Mouse (Mus musculus) T-helper 1 cell (primary cell): ENCODE data around the gene Hoxb1.

ENCODE experiments used
- in situ Hi-C: fragments of 300-600 bp; cut with MboI, MseI; formaldehyde crosslinking; loops from one replicate; pipeline ENCODE4 v1.15.1; 2025; ENCODE audit warnings: high pct_unique_total_duplicates

The Hoxb1 gene

DNA sequence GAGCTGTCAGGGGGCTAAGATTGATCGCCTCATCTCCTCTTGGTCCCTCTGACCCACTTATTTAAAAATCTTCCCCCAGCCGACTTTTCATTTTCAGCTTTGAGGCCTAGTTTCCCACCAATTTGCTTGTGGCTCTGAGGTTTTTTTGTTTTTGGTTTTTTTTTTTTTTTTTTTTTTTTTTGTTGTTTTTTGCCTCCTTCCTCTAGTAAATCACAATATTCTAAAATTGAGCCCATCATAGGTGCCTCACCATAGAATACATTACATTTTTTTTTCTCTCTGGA lies 15.3 kb upstream of the Hoxb1 start, which contains the start of gene Hoxb2:
Gene Hoxb2 (plus strand): TSS at position 185 of the 284 bp plus-strand sequence.
- in situ Hi-C loops, result no loop called here

DNA sequence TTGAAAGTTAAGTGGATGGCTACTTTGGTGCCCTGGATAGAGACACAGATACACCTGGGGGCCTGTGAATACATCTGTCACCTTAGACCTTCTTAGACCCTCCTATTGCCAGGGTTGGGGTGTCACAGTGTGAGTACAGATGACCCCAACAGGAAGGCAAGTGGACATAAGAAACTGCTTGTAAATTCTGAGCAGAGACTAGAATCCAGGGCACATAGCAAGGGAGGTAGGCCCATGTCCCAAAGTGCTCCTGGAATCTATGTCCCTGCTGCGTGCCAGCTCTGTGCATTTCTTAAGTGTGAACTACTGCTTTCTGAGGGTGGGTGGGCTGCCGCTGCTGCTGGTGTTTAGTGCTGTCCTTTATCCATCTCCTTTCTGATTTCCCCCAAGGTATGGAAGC lies 14.8 kb upstream of the Hoxb1 start:
- in situ Hi-C loops, result no loop called here

DNA sequence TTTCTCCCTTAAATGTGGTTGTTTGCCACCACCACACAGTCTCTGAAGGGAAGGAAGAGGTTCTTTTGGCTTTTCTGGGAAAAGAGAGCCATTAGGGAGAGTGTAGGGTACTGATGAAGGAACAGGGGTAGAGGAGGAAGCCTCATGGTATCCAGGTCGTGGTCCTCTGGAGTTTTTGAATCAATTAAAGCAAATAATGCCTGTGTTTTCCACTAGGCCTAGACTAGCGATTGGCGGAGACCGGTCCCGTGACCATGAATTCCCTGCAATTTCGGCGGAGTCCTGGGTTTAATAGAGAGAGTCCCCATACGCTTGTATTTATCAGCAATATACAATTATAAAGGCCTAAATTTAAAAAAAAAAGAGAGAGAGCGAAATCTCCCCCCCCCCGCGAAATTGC lies 14.2 kb upstream of the Hoxb1 start:
- in situ Hi-C loops, result no loop called here

DNA sequence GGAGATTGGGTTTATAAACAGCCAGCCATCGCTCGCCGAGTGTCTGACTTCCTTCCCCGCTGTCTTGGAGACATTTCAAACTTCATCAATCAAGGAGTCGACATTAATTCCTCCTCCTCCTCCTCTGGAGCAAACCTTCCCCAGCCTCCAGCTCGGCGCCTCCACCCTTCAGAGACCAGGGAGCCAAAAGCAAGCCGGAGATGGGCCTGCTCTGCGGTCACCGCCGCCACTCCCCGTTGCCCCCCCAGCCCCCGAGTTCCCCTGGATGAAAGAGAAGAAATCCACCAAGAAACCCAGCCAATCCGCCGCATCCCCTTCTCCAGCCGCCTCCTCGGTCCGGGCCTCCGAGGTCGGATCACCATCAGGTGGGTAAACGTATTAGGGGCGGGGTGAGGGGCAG lies 13.7 kb upstream of the Hoxb1 start:
- in situ Hi-C loops, result no loop called here

DNA sequence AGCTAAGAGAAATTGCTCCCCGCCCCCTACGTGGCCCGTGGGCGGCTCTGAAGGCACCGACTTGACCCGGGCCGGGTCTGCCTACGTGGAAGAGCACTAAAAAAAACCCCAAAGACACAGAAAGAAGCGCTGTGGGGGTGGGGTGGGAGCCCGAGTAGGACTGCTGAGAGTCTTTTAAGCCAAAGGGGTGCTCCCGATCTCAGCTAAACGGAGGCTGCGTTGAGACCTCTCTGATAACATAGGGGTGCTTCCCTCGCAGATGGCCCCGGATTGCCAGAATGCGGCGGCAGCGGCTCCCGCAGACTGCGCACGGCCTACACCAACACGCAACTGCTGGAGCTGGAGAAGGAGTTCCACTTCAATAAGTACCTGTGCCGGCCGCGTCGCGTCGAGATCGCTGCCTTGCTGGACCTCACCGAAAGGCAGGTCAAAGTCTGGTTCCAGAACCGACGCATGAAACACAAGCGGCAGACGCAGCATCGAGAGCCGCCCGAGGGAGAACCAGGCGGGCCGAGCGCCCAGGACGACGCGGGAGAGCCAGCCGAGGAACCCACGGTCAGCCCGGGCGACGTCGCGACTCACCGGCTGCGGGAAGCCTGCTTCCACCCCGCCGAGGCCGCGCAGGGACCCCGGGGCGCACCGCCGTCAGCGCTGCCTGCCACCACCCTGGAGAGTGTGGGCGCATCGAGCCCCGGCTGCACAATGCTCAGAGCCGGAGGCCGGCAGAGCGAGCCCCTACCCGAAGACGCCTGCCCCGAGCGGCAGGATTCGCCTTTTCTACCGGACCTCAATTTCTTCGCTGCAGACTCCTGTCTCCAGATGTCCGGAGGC lies 12.6 kb upstream of the Hoxb1 start:
- in situ Hi-C loops, result no loop called here

DNA sequence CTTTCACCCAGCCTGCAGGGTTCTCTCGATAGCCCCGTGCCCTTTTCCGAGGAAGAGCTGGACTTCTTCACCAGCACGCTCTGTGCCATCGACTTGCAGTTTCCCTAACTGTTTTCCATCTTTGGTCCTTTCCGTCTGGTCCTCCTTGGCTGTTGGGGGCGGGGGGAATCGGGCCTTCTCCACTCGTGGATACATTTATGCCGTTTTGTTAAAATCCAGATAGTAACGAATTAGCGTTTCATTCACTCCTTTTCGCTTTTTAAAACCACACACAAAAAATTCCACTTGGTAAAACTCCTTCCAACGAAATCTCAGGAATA lies 12.1 kb upstream of the Hoxb1 start:
- in situ Hi-C loops, result no loop called here

DNA sequence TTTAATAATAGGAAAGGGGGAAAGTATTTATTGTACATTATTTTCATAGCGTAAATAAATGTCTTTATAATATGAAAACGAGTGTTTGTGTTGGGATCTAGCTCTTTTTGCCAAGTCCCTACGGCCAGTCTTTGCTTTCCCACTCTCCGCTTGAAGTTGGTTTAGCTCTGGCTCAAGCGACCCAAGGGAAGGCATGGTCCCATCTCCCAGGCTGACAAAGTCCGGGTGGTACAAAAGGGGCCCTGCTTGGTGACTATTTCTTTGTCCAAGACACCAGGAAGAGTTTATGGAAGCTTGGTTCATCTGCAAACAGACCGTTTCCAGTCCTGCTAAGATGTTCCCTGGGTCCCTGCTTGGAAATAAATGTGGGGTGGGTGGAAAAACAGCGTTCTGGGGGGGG lies 11.6 kb upstream of the Hoxb1 start:
- in situ Hi-C loops, result no loop called here

DNA sequence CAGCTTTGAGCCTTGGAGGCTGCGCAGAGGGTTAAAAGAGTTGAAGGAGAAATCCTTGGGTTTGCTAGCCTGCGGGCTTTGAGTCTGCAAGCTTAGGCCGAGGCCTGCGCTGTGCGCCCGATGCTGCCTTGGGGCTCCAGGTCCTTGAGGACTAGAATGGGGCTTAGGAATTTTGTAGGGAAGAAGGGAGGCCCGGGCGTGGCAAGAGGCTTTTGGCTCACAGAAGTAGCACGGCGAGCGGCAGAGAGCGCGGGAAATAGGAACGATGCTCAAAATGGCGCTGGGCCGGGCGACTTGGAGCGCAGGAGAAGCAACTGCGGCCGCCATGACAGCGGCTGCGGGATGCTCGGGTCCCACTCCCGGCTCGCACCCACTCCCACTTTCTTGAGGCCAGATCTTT lies 11.2 kb upstream of the Hoxb1 start:
- in situ Hi-C loops, result no loop called here

DNA sequence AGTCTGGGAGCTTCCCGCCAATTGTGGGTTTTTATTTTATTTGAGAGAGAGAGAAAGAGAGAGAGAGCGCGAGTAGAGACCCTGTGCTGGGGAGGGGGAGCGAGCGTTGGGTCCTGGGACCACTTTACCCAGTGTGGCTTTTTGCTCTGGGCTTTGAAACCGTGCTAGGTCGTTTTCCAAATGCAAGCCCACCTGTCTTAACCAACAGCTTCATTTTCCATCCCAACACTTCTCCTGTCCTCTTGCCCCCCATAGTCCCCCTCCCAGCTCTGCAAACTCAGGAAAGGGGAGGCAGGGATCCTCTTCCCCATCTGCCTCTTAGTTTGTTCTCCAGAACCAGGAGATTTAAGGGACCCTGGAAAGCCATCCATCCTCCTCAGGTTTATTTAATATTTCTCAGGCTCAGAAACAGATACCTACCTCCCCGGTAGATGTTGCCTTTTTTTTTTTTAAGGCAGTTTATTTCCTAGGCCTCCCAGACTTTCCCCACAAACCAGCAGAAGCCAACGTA lies 10.7 kb upstream of the Hoxb1 start:
- in situ Hi-C loops, result no loop called here

DNA sequence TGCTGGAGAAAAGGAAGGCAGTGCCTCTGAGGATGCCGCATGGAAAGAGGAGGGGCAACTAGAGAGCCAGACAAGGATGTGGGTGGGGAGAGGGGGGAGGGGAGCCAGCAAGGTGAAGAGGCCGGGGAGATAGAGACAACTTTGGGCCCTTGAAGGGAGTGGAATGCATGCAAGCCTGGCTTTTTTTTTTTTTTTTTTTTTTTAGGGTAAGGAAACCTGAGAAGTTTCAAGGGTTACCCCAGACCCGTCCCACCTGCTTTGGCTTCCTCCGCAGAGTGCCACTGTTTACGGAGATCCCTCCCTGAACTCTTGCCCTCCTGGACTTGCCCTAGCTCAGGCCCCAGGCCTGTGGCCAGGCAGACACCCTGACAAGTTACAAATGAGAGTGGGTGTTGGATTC lies 1.7 kb upstream of the Hoxb1 start:
- in situ Hi-C loops, result no loop called here

DNA sequence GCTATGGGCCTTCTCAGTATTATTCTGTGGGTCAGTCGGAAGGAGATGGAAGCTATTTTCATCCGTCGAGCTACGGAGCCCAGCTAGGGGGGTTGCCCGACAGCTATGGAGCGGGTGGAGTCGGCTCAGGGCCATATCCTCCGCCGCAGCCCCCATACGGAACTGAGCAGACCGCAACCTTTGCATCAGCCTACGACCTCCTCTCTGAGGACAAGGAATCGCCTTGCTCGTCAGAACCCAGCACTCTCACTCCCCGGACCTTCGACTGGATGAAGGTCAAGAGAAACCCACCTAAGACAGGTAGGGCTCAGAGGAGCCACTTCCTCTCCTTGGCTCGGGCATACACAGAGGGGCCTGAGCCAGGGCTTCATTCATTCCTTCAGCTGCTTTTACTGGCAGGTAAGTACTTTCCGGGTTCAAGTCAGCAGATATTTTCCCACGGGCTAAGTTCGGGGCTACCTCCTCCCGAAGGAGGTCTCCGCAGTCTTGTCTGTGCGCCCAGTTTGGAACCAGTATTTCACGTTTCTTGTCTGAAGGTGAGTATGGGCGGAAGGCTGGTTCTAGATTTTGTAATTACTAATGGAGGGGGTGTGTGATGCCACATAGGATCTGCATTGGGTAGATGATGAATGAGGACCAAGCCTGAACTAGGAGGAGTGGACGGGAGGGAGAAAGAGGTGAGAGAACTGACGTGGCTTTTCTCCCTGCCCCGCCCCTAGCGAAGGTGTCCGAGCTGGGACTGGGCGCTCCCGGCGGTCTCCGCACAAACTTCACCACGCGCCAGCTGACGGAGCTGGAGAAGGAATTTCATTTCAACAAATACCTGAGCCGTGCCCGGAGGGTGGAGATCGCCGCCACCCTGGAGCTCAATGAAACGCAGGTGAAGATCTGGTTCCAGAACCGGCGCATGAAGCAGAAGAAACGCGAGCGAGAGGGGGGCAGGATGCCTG lies 815 bp downstream of the Hoxb1 start:
- in situ Hi-C loops, result no loop called here

DNA sequence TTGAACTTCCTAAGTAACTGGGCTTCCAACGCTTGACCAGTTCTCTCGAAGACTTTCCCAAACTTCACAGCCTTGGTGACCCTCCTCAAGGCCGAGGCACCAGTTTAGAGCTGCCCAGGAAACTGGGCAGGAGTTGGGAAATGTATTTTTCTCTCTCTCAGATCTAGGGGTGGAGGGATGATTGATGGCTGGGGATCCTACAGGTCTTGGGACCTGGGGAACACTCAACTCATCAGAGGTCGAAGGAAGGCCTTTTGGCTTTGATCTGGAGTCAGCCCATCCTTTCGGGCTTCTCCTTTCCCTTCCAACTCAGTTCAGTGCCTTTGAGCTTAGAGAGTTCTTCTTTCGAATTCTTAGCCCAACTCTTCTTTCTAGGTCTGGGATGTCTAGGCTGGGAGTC lies 1.6 kb downstream of the Hoxb1 start:
- in situ Hi-C loops, result no loop called here

DNA sequence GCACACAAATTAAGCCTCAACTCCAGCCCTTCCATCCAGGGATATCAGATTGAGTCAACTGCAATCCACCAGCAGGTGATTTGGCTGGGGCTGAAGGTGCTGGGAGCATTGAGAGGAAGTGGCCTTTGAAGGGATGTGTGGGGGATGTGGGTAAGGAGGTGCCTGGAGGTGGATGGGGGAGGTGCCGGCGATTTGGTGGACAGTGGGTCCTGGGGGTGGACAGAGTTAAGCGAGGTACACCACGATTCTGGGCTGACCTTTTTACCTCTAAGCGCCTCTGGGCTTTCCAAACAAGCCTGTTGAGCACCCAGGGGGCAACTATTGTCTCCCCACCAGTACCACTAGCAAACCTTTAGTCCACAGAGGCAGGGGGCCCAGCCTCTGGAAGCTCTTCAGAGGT lies 3.1 kb downstream of the Hoxb1 start:
- in situ Hi-C loops, result no loop called here

DNA sequence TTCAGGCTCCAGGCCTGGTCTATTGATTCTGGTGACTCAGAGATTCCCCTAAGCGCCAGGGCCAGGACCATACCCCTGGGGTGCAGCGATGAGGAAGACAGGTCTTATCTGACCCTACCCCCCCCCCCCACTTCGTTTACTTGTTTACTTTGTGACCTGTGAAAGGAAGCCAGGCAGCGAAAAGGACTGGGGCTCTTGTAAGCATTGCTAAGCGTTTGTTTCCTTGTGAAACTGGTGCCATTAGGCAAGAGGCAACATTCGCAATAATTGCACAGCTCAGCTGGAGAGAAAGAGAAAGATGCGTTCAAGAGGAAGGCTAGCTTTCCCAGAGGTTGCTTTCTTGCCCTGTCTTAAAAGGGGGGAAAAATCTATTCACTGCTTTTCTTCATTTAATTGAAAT lies 3.6 kb downstream of the Hoxb1 start:
- in situ Hi-C loops, result no loop called here

DNA sequence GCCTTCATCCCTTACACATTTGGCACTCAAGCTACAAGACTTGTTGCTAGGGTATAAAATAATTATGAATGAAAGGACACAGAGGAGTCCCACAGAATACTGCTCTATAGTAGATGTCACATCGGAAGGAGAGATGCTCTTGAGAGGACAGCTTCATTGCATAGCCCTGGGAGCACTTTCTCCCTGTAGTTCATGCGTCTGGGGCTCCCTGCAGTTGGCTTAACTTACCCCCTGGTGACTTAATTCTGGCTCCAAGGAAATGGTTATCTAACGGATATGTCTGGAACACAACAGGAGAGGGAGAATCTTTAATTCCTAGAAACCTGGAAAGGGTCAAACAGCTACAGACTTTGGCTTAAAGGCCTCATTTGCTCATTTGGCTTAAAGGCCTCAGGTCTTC lies 6.2 kb downstream of the Hoxb1 start:
- in situ Hi-C loops, result loop anchor here (5.0 kb wide), 1 partner anchor 36 kb away; no protein-coding TSS in a partner anchor

DNA sequence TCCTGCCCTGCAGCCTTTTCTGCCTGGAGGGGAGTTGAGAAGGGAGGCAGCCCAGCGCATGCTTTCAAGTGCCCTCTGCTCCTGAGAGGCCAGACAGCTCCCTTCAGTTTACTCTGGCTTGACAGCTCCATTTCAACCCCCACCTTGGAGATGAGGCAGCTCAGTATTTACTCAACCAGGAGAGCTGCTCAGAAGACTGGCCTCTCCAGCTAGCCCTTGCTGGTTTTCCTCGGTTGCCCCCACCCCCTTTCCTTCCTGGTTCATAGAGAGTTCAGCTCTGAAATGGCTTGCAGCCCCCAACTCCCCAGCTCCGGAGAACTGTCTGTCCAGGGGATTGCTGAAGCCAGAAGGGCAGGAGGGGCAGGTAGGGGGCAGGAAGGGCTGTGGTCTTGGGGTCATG lies 7.0 kb downstream of the Hoxb1 start:
- in situ Hi-C loops, result loop anchor here (5.0 kb wide), 1 partner anchor 35 kb away; no protein-coding TSS in a partner anchor

DNA sequence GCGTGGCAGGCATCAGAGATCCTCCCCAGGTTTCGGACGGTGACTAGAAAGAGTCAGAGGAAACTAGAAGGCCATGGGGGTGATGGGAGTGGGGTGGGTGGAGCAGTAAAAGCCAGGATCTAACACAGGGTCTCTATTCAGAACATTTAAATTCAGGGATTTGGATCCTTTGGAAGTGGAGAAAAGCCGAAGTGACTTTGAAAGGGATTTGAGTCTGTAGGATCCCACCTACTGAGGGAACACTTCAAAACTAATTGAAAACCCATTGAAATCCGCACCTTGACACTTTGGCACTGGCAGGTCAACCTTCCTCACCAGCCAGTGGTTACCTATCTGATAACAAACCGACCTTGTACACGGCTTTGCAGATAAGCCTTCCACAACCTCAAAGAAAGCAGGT lies 9.3 kb downstream of the Hoxb1 start:
- in situ Hi-C loops, result loop anchor here (5.0 kb wide), 1 partner anchor 32 kb away; no protein-coding TSS in a partner anchor

DNA sequence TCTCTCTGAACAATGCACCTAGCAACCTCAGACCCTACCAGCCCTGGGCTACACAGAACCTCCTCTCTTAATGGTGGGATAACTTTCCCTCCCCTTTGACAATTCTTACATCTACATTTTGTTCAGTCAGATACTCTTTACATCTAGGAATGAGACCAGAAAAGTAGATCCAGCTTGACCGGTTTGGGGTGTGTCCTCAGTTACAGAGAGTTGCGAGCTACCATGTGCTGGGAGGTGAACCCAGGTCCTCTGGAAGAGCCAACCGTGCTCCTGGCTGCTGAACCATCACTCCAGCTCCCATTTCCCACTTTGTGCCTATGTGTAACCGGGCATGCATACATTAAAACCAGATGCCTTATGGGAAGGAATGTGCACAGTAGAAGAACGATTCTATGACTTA lies 17.8 kb downstream of the Hoxb1 start:
- in situ Hi-C loops, result no loop called here

DNA sequence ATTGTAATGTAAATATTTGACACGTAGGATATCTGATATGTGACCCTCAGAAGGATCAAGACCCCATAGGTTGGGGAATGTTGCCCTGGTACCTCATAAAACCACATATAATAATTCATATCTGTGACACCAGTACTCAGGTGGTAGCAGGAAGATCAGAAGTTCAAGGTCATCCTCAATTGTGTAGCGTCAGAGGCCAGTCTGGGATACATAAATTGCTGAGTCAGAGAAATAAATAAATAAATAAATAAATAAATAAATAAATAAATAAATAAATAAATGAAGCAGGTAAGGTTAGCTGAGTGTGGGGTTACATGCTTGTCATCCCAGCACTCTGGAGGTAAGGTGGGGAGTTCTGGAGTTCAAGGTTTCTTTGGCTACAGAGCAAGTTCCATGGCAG lies 22.1 kb downstream of the Hoxb1 start:
- in situ Hi-C loops, result no loop called here

DNA sequence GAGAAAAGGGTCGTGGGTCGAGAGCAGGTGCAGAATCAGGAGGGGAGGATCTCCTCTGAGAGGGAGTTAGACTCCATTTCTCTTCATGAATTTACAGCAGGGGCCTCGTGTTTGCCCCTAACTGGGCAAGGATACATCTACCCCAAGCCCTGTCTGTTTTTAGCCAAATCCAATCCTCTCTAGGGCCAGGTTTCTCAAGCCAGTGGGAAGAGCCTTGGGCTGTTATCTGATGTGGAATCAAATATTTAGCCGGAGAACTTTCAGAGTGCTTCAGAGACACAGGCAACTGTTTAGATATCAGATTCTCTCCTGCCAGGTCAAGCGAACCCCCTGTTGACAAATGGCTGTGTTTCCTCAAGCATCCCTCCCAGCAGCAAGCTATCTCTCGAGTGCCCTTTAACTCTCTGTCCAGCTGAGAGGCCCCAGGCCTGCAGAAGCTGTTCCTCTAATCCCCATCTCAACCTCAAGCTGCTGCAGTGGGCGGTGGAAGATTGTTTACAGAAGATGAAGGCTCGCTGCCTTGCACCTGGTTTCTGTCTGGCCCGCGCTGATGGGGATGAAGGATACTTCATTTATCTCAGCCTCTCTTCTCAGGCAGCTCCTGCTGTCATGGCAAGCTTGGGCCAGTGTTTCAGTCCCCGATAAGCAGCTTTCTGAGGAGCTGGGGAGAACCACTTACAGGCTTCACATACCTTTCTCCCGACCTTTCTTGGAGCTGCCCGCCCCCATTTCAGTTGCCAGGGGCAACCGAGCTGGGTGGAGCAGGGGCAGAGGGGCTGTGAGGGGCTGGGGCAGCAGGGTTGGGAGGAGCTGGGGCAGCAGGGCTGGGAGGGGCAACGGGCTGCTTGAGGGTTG lies 31.4 kb downstream of the Hoxb1 start:
- in situ Hi-C loops, result no loop called here

DNA sequence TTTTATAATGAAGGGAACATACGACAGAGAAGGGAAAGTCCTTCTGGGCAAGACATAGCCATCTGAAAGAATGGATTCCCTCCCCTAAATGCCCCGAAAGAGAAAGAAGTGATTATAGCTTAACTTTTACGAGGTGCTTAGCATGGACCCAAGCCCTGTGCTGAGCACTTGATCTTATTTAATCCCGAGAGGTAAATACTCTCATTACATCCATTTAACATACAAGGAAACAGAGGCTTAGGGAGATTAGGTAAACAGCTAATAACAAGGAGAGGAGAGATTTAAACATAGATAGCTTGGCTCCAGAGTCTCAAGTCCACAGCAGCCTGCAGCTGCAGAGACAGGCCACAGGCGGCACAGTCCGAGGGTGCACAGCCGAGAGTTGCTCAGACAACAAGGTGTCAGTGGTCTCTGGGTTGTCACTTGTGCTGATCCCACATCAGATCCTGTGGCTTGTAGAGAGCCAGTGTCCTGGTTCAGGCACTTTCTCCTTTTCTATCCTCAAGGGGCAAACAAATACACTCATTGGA lies 32.3 kb downstream of the Hoxb1 start:
- in situ Hi-C loops, result no loop called here

DNA sequence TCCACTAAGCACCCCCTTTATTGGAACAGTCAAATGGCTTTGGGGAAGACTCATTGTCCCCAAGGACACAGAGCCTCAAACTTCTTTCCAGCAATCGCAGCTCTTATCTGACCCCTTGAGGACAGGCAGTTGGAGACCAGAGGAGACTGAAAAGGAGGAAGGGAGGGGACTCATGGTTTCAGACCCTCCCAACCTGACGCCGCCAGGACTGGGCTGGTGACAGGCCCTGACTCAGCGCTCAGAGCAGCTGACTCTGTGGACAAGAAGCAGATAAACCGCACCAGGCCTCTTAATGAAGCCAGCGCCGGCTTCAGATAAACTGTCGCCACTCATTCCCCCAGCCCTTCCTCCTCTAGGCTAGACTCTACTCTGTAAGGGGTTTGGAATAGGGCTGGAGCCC lies 34.4 kb downstream of the Hoxb1 start:
- in situ Hi-C loops, result no loop called here
